Mouse (Mus musculus): Measurements from ENCODE around the gene Wnt2. TPM values are rescaled to one million over a fixed set of nuclear protein-coding genes. Genes with fewer than 3 reads are reported as not detected.
A peak's percentile ranks its signal among the peaks of the same experiment; 100 is the strongest.

The Wnt2 gene
- polyA plus RNA-seq, 1 experiment from 2014 or later: 0.29 TPM

- Histone ChIP-seq H3K4me3 (replicated peaks; ENCODE audit: low read length) (no peak overlapping the region), H3K36me3 (ENCODE audit: control insufficient read depth, insufficient read depth) (no peaks in the 10 kb centered on the region), H3K4me1 (replicated peaks; ENCODE audit: control insufficient read depth, insufficient read depth, low read length) (no peaks in the 10 kb centered on the region), H3K27ac (ENCODE audit: low read length) (no peak overlapping the region), H3K4me2 (ENCODE audit: low read length) (no peak overlapping the region), H3K27me3 (replicated peaks; ENCODE audit: control insufficient read depth, insufficient read depth, low read length) (no peaks in the 10 kb centered on the region), H3K9ac (replicated peaks; ENCODE audit: low read depth, low read length) (no peak overlapping the region), H3K9me3 (ENCODE audit: control insufficient read depth, low read length) (no peaks in the 10 kb centered on the region)
- no peak for ATAC-seq
- 65% methylated on average over 3 of the region's 3 CpGs for WGBS
These were observed 66.9 kb downstream of the Wnt2 start for GRCm38 (mm10) chr6:17963455-17963854.

- no peaks in the 10 kb centered on the region for H3K36me3 ChIP-seq (ENCODE audit: control insufficient read depth, insufficient read depth)
- H3K9ac ChIP-seq (replicated peaks; ENCODE audit: low read depth, low read length): no peak overlapping the region
- WGBS: 91% methylated on average over 8 of the region's 8 CpGs
- H3K4me1 ChIP-seq (replicated peaks; ENCODE audit: control insufficient read depth, insufficient read depth, low read length): no peaks in the 10 kb centered on the region
- ATAC-seq: no peak
- H3K4me2 ChIP-seq (ENCODE audit: low read length): no peak overlapping the region
- H3K9me3 ChIP-seq (ENCODE audit: control insufficient read depth, low read length): no peaks in the 10 kb centered on the region
- no peak overlapping the region for H3K4me3 ChIP-seq (replicated peaks; ENCODE audit: low read length)
- no peak overlapping the region for H3K27ac ChIP-seq (ENCODE audit: low read length)
- no peaks in the 10 kb centered on the region for H3K27me3 ChIP-seq (replicated peaks; ENCODE audit: control insufficient read depth, insufficient read depth, low read length)
These were observed 78.6 kb downstream of the Wnt2 start for GRCm38 (mm10) chr6:17951779-17952178.

GRCm38 (mm10) chr6:17949103-17949502 lies 81.3 kb downstream of the Wnt2 start:
- H3K36me3 ChIP-seq (ENCODE audit: control insufficient read depth, insufficient read depth): no peaks in the 10 kb centered on the region
- no peak overlapping the region for H3K9ac ChIP-seq (replicated peaks; ENCODE audit: low read depth, low read length)
- no peak for ATAC-seq
- H3K4me1 ChIP-seq (replicated peaks; ENCODE audit: control insufficient read depth, insufficient read depth, low read length): no peaks in the 10 kb centered on the region
- no peak overlapping the region for H3K4me2 ChIP-seq (ENCODE audit: low read length)
- 88% methylated on average over 5 of the region's 5 CpGs for WGBS
- H3K9me3 ChIP-seq (ENCODE audit: control insufficient read depth, low read length): no peaks in the 10 kb centered on the region
- H3K27me3 ChIP-seq (replicated peaks; ENCODE audit: control insufficient read depth, insufficient read depth, low read length): no peaks in the 10 kb centered on the region
- H3K27ac ChIP-seq (ENCODE audit: low read length): no peak overlapping the region
- H3K4me3 ChIP-seq (replicated peaks; ENCODE audit: low read length): no peak overlapping the region

GRCm38 (mm10) chr6:17947130-17947831 lies 83.1 kb downstream of the Wnt2 start:
- Histone ChIP-seq H3K9me3 (ENCODE audit: control insufficient read depth, low read length) (no peaks in the 10 kb centered on the region), H3K4me1 (replicated peaks; ENCODE audit: control insufficient read depth, insufficient read depth, low read length) (no peaks in the 10 kb centered on the region), H3K27ac (ENCODE audit: low read length) (no peak overlapping the region), H3K4me3 (replicated peaks; ENCODE audit: low read length) (no peak overlapping the region), H3K36me3 (ENCODE audit: control insufficient read depth, insufficient read depth) (no peaks in the 10 kb centered on the region), H3K4me2 (ENCODE audit: low read length) (no peak overlapping the region), H3K27me3 (replicated peaks; ENCODE audit: control insufficient read depth, insufficient read depth, low read length) (no peaks in the 10 kb centered on the region), H3K9ac (replicated peaks; ENCODE audit: low read depth, low read length) (no peak overlapping the region)
- 85% methylated on average over 11 of the region's 11 CpGs for WGBS
- no peak for ATAC-seq

- Histone ChIP-seq H3K27ac (ENCODE audit: low read length) (no peak overlapping the region), H3K4me3 (replicated peaks; ENCODE audit: low read length) (no peak overlapping the region), H3K9ac (replicated peaks; ENCODE audit: low read depth, low read length) (no peak overlapping the region), H3K4me1 (replicated peaks; ENCODE audit: control insufficient read depth, insufficient read depth, low read length) (no peaks in the 10 kb centered on the region), H3K27me3 (replicated peaks; ENCODE audit: control insufficient read depth, insufficient read depth, low read length) (no peaks in the 10 kb centered on the region), H3K36me3 (ENCODE audit: control insufficient read depth, insufficient read depth) (no peaks in the 10 kb centered on the region), H3K9me3 (ENCODE audit: control insufficient read depth, low read length) (no peaks in the 10 kb centered on the region), H3K4me2 (ENCODE audit: low read length) (no peak overlapping the region)
- 61% methylated on average over 5 of the region's 5 CpGs for WGBS
- no peak for ATAC-seq
These were observed 83.9 kb downstream of the Wnt2 start for GRCm38 (mm10) chr6:17946456-17946855.

GRCm38 (mm10) chr6:17943877-17944617 lies 86.3 kb downstream of the Wnt2 start:
- no peak for ATAC-seq
- no peaks in the 10 kb centered on the region for H3K9me3 ChIP-seq (ENCODE audit: control insufficient read depth, low read length)
- H3K4me1 ChIP-seq (replicated peaks; ENCODE audit: control insufficient read depth, insufficient read depth, low read length): no peaks in the 10 kb centered on the region
- no peaks in the 10 kb centered on the region for H3K27me3 ChIP-seq (replicated peaks; ENCODE audit: control insufficient read depth, insufficient read depth, low read length)
- no peak overlapping the region for H3K4me3 ChIP-seq (replicated peaks; ENCODE audit: low read length)
- no peak overlapping the region for H3K4me2 ChIP-seq (ENCODE audit: low read length)
- no peak overlapping the region for H3K9ac ChIP-seq (replicated peaks; ENCODE audit: low read depth, low read length)
- WGBS: 77% methylated on average over 9 of the region's 9 CpGs
- no peaks in the 10 kb centered on the region; the same call in 1 of the 2 replicates for H3K36me3 ChIP-seq (ENCODE audit: control insufficient read depth, insufficient read depth)
- no peak overlapping the region for H3K27ac ChIP-seq (ENCODE audit: low read length)

GRCm38 (mm10) chr6:17942344-17942743 lies 88.0 kb downstream of the Wnt2 start:
- H3K4me1 ChIP-seq (replicated peaks; ENCODE audit: control insufficient read depth, insufficient read depth, low read length): no peaks in the 10 kb centered on the region
- ATAC-seq: no peak; the same call in 1 of the 2 replicates
- 80% methylated on average over 7 of the region's 7 CpGs for WGBS
- H3K4me3 ChIP-seq (replicated peaks; ENCODE audit: low read length): no peak overlapping the region
- no peaks in the 10 kb centered on the region for H3K27me3 ChIP-seq (replicated peaks; ENCODE audit: control insufficient read depth, insufficient read depth, low read length)
- H3K36me3 ChIP-seq (ENCODE audit: control insufficient read depth, insufficient read depth): peaks cover 3% of the 10 kb centered on the region; the same call in 1 of the 2 replicates
- H3K9me3 ChIP-seq (ENCODE audit: control insufficient read depth, low read length): no peaks in the 10 kb centered on the region
- H3K27ac ChIP-seq (ENCODE audit: low read length): no peak overlapping the region
- no peak overlapping the region for H3K9ac ChIP-seq (replicated peaks; ENCODE audit: low read depth, low read length)
- no peak overlapping the region for H3K4me2 ChIP-seq (ENCODE audit: low read length)

- Histone ChIP-seq H3K27me3 (replicated peaks; ENCODE audit: control insufficient read depth, insufficient read depth, low read length) (no peaks in the 10 kb centered on the region), H3K9ac (replicated peaks; ENCODE audit: low read depth, low read length) (no peak overlapping the region), H3K36me3 (ENCODE audit: control insufficient read depth, insufficient read depth) (peaks cover 3% of the 10 kb centered on the region; the same call in 1 of the 2 replicates), H3K4me2 (ENCODE audit: low read length) (no peak overlapping the region), H3K4me1 (replicated peaks; ENCODE audit: control insufficient read depth, insufficient read depth, low read length) (no peaks in the 10 kb centered on the region), H3K9me3 (ENCODE audit: control insufficient read depth, low read length) (no peaks in the 10 kb centered on the region), H3K4me3 (replicated peaks; ENCODE audit: low read length) (no peak overlapping the region), H3K27ac (ENCODE audit: low read length) (no peak overlapping the region)
- peak; percentile 39; the same call in 1 of the 2 replicates for ATAC-seq
- 30% methylated on average over 2 of the region's 2 CpGs for WGBS
These were observed 88.5 kb downstream of the Wnt2 start for GRCm38 (mm10) chr6:17941916-17942315.
